Mouse (Mus musculus): Measurements from ENCODE around the gene Ttc34. TPM values are rescaled to one million over a fixed set of nuclear protein-coding genes. Genes with fewer than 3 reads are reported as not detected.

Gene Ttc34
- polyA plus RNA-seq, 1 experiment from 2014 or later = 1.6 TPM

GRCm38 (mm10) chr4:154831915-154832573 is 5.2 kb upstream of the Ttc34 start:
- Histone ChIP-seq H3K36me3 (no peaks in the 10 kb centered on the region), H3K9ac (replicated peaks) (no peak overlapping the region), H3K27me3 (replicated peaks) (peaks cover 37% of the 10 kb centered on the region), H3K4me3 (replicated peaks) (no peak overlapping the region), H3K9me3 (replicated peaks) (no peaks in the 10 kb centered on the region), H3K4me2 (no peak overlapping the region), H3K4me1 (peaks cover 36% of the 10 kb centered on the region), H3K27ac (replicated peaks) (no peak overlapping the region)
- ATAC-seq (ENCODE audit: low FRiP score) = peak; percentile 61
- 22% methylated on average over 9 of the region's 9 CpGs for WGBS

- peaks cover 33% of the 10 kb centered on the region for H3K4me1 ChIP-seq
- no peak overlapping the region for H3K27ac ChIP-seq (replicated peaks)
- WGBS = 59% methylated on average over 7 of the region's 7 CpGs
- no peak overlapping the region for H3K4me3 ChIP-seq (replicated peaks)
- no peaks in the 10 kb centered on the region for H3K36me3 ChIP-seq
- 0 out of 2 replicates have a peak, but pooled peaks have one; percentile 55 for ATAC-seq (ENCODE audit: low FRiP score)
- no peak overlapping the region for H3K4me2 ChIP-seq
- peaks cover 34% of the 10 kb centered on the region for H3K27me3 ChIP-seq (replicated peaks)
- no peak overlapping the region for H3K9ac ChIP-seq (replicated peaks)
- no peaks in the 10 kb centered on the region for H3K9me3 ChIP-seq (replicated peaks)
Observed at GRCm38 (mm10) chr4:154836183-154836915, 910 bp upstream of the Ttc34 start.

DNA sequence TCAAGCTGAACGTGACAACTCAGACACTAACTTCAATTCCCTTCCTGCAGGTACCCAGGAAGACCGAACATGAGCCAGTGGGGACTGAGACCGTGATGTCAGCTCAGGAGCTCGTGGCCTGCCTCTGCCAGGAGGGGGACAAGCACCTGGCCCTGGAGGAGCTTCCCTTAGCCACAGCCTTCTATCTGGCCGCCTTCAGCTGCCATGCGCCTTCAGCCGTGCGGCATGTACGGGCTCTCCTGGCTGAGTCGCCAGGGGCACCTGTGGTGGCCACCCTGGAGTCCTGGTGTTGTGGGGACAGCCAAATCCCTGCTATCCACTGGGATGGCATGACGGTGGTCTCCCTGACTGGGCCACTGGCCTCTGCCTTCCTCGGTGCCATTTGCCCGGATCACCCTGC is 1.5 kb downstream of the Ttc34 start:
- peaks cover 10% of the 10 kb centered on the region for H3K4me1 ChIP-seq
- H3K9me3 ChIP-seq (replicated peaks) = no peaks in the 10 kb centered on the region
- H3K36me3 ChIP-seq = no peaks in the 10 kb centered on the region
- no peak overlapping the region for H3K4me2 ChIP-seq
- 89% methylated on average over 13 of the region's 13 CpGs for WGBS
- H3K4me3 ChIP-seq (replicated peaks) = no peak overlapping the region
- H3K27ac ChIP-seq (replicated peaks) = no peak overlapping the region
- no peak for ATAC-seq (ENCODE audit: low FRiP score)
- H3K9ac ChIP-seq (replicated peaks) = no peak overlapping the region
- peaks cover 30% of the 10 kb centered on the region for H3K27me3 ChIP-seq (replicated peaks)

DNA sequence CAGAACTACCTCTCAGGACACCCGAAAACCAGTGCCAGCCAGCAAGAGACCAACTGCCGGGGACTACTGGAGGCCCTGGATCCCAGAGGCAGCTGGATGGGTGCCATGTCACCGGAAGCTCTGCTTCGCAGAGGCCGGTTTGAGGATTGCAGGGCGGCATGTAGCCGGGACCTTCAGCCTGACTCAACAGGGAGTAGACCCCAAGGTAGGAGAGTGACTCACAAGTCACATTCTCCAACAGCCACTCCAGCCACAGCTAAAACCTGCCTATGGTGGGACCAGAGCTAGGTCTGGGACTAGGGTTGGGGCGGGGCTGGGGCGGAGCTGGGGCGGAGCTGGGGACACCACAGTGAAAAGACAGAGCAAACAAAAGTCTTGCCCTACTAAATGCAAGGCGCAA is 2.1 kb downstream of the Ttc34 start:
- Histone ChIP-seq H3K36me3 (no peaks in the 10 kb centered on the region), H3K4me2 (no peak overlapping the region), H3K9ac (replicated peaks) (no peak overlapping the region), H3K4me1 (peaks cover 10% of the 10 kb centered on the region), H3K27ac (replicated peaks) (no peak overlapping the region), H3K27me3 (replicated peaks) (peaks cover 30% of the 10 kb centered on the region), H3K9me3 (replicated peaks) (no peaks in the 10 kb centered on the region), H3K4me3 (replicated peaks) (no peak overlapping the region)
- 44% methylated on average over 11 of the region's 11 CpGs for WGBS
- no peak for ATAC-seq (ENCODE audit: low FRiP score)

DNA sequence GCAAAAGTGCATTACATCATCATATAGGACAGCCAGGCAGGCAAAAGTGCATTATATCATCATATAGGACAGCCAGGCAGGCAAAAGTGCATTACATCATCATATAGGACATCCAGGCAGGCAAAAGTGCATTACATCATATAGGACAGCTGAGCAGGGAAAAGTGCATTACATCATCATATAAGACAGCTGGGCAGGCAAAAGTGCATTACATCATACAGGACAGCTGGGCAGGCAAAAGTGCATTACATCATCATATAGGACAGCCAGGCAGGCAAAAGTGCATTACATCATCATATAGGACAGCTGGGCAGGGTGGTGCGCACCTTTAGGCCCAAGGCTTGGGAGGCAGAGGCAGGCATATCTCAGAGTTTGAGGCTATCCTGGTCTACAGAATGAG is 15.4 kb downstream of the Ttc34 start:
- no peak overlapping the region for H3K4me3 ChIP-seq (replicated peaks)
- no peaks in the 10 kb centered on the region for H3K36me3 ChIP-seq
- no peak overlapping the region for H3K4me2 ChIP-seq
- H3K9ac ChIP-seq (replicated peaks) = no peak overlapping the region
- 100% methylated on average over 1 of the region's 1 CpGs for WGBS
- H3K27ac ChIP-seq (replicated peaks) = no peak overlapping the region
- peaks cover 12% of the 10 kb centered on the region for H3K4me1 ChIP-seq
- no peak for ATAC-seq (ENCODE audit: low FRiP score)
- H3K9me3 ChIP-seq (replicated peaks) = no peaks in the 10 kb centered on the region
- H3K27me3 ChIP-seq (replicated peaks) = peaks cover 10% of the 10 kb centered on the region

- Histone ChIP-seq H3K4me3 (replicated peaks) (no peak overlapping the region), H3K4me2 (no peak overlapping the region), H3K36me3 (no peaks in the 10 kb centered on the region), H3K27ac (replicated peaks) (no peak overlapping the region), H3K27me3 (replicated peaks) (peaks cover 10% of the 10 kb centered on the region), H3K4me1 (peaks cover 12% of the 10 kb centered on the region), H3K9ac (replicated peaks) (no peak overlapping the region; the same call in 1 of the 2 replicates), H3K9me3 (replicated peaks) (no peaks in the 10 kb centered on the region)
- ATAC-seq (ENCODE audit: low FRiP score) = no peak
- 82% methylated on average over 4 of the region's 4 CpGs for WGBS
Observed at GRCm38 (mm10) chr4:154853881-154854280, 16.6 kb downstream of the Ttc34 start.

GRCm38 (mm10) chr4:154854676-154855345 is 17.6 kb downstream of the Ttc34 start:
- ATAC-seq (ENCODE audit: low FRiP score) = no peak
- H3K36me3 ChIP-seq = no peaks in the 10 kb centered on the region
- H3K9me3 ChIP-seq (replicated peaks) = no peaks in the 10 kb centered on the region
- peaks cover 12% of the 10 kb centered on the region for H3K4me1 ChIP-seq
- no peak overlapping the region for H3K9ac ChIP-seq (replicated peaks)
- 62% methylated on average over 12 of the region's 12 CpGs for WGBS
- peaks cover 10% of the 10 kb centered on the region for H3K27me3 ChIP-seq (replicated peaks)
- peak overlapping the region; percentile 50 for H3K4me3 ChIP-seq (replicated peaks)
- H3K27ac ChIP-seq (replicated peaks) = no peak overlapping the region; the same call in 1 of the 2 replicates
- H3K4me2 ChIP-seq = peak overlapping the region; percentile 84

- Histone ChIP-seq H3K4me2 (peak overlapping the region; percentile 84), H3K4me3 (replicated peaks) (peak overlapping the region; percentile 50), H3K36me3 (no peaks in the 10 kb centered on the region), H3K9me3 (replicated peaks) (no peaks in the 10 kb centered on the region), H3K27me3 (replicated peaks) (peaks cover 10% of the 10 kb centered on the region), H3K9ac (replicated peaks) (peak overlapping the region; percentile 73), H3K4me1 (peaks cover 12% of the 10 kb centered on the region), H3K27ac (replicated peaks) (peak overlapping the region; percentile 88)
- whole genome bisulfite sequencing = under 1% methylated on average over 103 of the region's 110 CpGs
- peak; percentile 97 for ATAC-seq (ENCODE audit: low FRiP score)
Observed at GRCm38 (mm10) chr4:154855721-154856479, 18.6 kb downstream of the Ttc34 start.

DNA sequence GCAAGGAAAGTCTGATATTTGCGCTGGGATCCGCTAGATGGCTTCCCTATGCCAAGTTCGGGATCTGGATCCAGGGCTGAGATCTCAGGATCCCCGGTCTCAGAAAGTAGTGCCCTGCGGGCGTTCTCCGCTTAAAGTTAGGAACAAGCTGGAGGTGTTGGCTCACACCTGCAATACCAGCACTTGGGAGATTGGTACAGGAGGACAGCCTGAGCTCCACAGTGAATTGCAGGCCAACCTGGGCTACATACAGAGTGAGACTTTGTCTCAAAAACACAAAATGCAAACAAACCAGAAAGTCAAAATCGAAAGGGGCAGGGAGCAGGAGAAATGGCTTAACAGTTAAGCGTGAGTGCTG is 19.2 kb downstream of the Ttc34 start:
- no peak for ATAC-seq (ENCODE audit: low FRiP score)
- peak overlapping the region; percentile 73 for H3K9ac ChIP-seq (replicated peaks)
- 17% methylated on average over 9 of the region's 9 CpGs for WGBS

GRCm38 (mm10) chr4:154856882-154857281 is 19.6 kb downstream of the Ttc34 start:
- 86% methylated on average over 7 of the region's 7 CpGs for WGBS
- Histone ChIP-seq H3K4me1 (peaks cover 12% of the 10 kb centered on the region), H3K27me3 (replicated peaks) (peaks cover 10% of the 10 kb centered on the region), H3K9me3 (replicated peaks) (no peaks in the 10 kb centered on the region), H3K9ac (replicated peaks) (0 out of 2 replicates have a peak overlapping the region, but pooled peaks have one; percentile 73), H3K4me2 (peak overlapping the region; percentile 84), H3K27ac (replicated peaks) (peak overlapping the region; percentile 88; the same call in 1 of the 2 replicates), H3K36me3 (no peaks in the 10 kb centered on the region), H3K4me3 (replicated peaks) (peak overlapping the region; percentile 50; the same call in 1 of the 2 replicates)
- ATAC-seq (ENCODE audit: low FRiP score) = no peak

More for the DNA sequence above, 19.2 kb downstream of the Ttc34 start:
- H3K4me3 ChIP-seq (replicated peaks) = peak overlapping the region; percentile 50
- peak overlapping the region; percentile 88 for H3K27ac ChIP-seq (replicated peaks)
- H3K27me3 ChIP-seq (replicated peaks) = peaks cover 10% of the 10 kb centered on the region
- H3K9me3 ChIP-seq (replicated peaks) = no peaks in the 10 kb centered on the region
- H3K4me2 ChIP-seq = peak overlapping the region; percentile 84
- no peaks in the 10 kb centered on the region for H3K36me3 ChIP-seq
- peaks cover 12% of the 10 kb centered on the region for H3K4me1 ChIP-seq
